Mouse (Mus musculus): ENCODE results near the gene Xiap. TPM values are rescaled to one million over a fixed set of nuclear protein-coding genes. Genes with fewer than 3 reads are reported as not detected.

Xiap gene
- polyA plus RNA-seq, 1 experiment from 2014 or later: 8.8 TPM

DNA sequence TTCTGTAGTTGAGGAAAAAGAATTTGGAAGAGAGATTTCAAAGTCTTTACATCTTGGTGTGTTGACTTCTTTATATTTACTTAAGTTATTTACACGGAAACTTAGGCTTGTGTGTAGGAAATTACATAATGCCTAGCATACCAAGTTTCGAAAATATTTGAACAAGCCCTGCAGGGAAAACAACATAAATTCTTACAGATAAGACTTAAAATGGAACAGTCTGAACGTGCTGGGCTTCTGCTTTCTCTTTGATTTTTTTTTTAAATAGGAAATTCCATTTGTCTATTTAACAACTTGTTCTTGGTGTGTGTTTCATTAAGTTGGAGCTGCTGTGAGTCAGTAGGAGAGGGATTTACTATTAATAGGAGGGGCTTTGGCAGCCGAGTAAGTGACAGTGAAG, 93.6 kb downstream of the Xiap start:
- Histone ChIP-seq H3K36me3 (no peaks in the 10 kb centered on the region), H3K27me3 (ENCODE audit: insufficient read depth, poor library complexity, severe bottlenecking) (no peaks in the 10 kb centered on the region), H3K4me1 (peaks cover 2% of the 10 kb centered on the region; the same call in 1 of the 2 replicates), H3K4me3 (peak overlapping the region; percentile 72), H3K9me3 (no peaks in the 10 kb centered on the region), H3K27ac (no peak overlapping the region)
- 21% methylated on average over 4 of the region's 4 CpGs for WGBS
- DNase-seq (ENCODE audit: low spot score): no peak

Other genes with a start within 250 kb of the Xiap start
- 60.2 and 61.4 TPM in 2 replicates for gene Thoc2, start 139.0 kb upstream of the Xiap start, polyA plus RNA-seq (2016; fragmentation: Nextera tagmentation; extraction: Ambion mirVana)
- gene Stag2, start 89.6 kb downstream of the Xiap start, polyA plus RNA-seq (2016; fragmentation: Nextera tagmentation; extraction: Ambion mirVana): 35.0 and 39.6 TPM in 2 replicates

All from heart, embryonic 10.5 days (tissue).